Mouse (Mus musculus): Measurements from ENCODE around the gene Gm6034. TPM values are rescaled to one million over a fixed set of nuclear protein-coding genes. Genes with fewer than 3 reads are reported as not detected.

Gm6034 gene
- total RNA-seq, 1 experiment, result 0.18 TPM

GRCm38 (mm10) chr17:36014977-36015376, 27.8 kb upstream of the Gm6034 start:
- no peak for DNase-seq (ENCODE audit: low read depth, low spot score)
- Histone ChIP-seq H3K4me1 (ENCODE audit: control insufficient read depth in 2 of 2, insufficient read depth in 2 of 2, low read length in 2 of 2, poor library complexity in 1 of 2) (peaks cover 0 to 8% of the 10 kb centered on the region in 2 experiments; a peak in 1 of 4 replicates), H3K27ac (ENCODE audit: insufficient read depth, low read depth, low read length, poor library complexity, severe bottlenecking) (no peak overlapping the region), H3K9ac (ENCODE audit: insufficient read depth, low read depth, low read length, poor library complexity, severe bottlenecking) (no peak overlapping the region), H3K9me3 (ENCODE audit: control insufficient read depth, insufficient read depth, low read depth, low read length) (no peaks in the 10 kb centered on the region), H3K36me3 (ENCODE audit: control insufficient read depth, insufficient read depth, low read length, poor library complexity, severe bottlenecking) (peaks cover 7% of the 10 kb centered on the region), H3K4me3 (ENCODE audit: insufficient read depth in 1 of 2, low read depth in 1 of 2, low read length in 2 of 2, poor library complexity in 1 of 2, severe bottlenecking in 1 of 2) (no peak overlapping the region)
- in situ Hi-C loops (cut with MboI; ENCODE audit: low sequenced_read_pairs in 2 of 2, unreplicated experiment in 2 of 2), result no loop called here
- TF ChIP-seq ZNF384 (IDR thresholded peaks at IDR 0.05; ENCODE audit: low read depth, low read length) (no peak), ZC3H11A (IDR thresholded peaks at IDR 0.05; ENCODE audit: borderline replicate concordance, low read depth, low read length) (no peak), HCFC1 (IDR thresholded peaks at IDR 0.05; ENCODE audit: borderline replicate concordance, insufficient read depth, low read length) (no peak), CHD2 (IDR thresholded peaks at IDR 0.05; ENCODE audit: low read depth, low read length) (no peak), MAFK (IDR thresholded peaks at IDR 0.05; ENCODE audit: insufficient read depth, low read depth, low read length) (no peak)

GRCm38 (mm10) chr17:36017046-36017445, 25.7 kb upstream of the Gm6034 start:
- H3K9ac ChIP-seq (ENCODE audit: insufficient read depth, low read depth, low read length, poor library complexity, severe bottlenecking), result no peak overlapping the region; the same call in 1 of the 2 replicates
- H3K4me1 ChIP-seq (ENCODE audit: control insufficient read depth in 2 of 2, insufficient read depth in 2 of 2, low read length in 2 of 2, poor library complexity in 1 of 2), result peaks cover 0 to 13% of the 10 kb centered on the region in 2 experiments; a peak in 1 of 4 replicates
- no peak overlapping the region for H3K27ac ChIP-seq (ENCODE audit: insufficient read depth, low read depth, low read length, poor library complexity, severe bottlenecking)
- H3K36me3 ChIP-seq (ENCODE audit: control insufficient read depth, insufficient read depth, low read length, poor library complexity, severe bottlenecking), result peaks cover 10% of the 10 kb centered on the region
- no peaks in the 10 kb centered on the region for H3K9me3 ChIP-seq (ENCODE audit: control insufficient read depth, insufficient read depth, low read depth, low read length)
- DNase-seq (ENCODE audit: low read depth, low spot score), result no peak
- TF ChIP-seq ZNF384 (IDR thresholded peaks at IDR 0.05; ENCODE audit: low read depth, low read length), result no peak
- no peak for TF ChIP-seq HCFC1 (IDR thresholded peaks at IDR 0.05; ENCODE audit: borderline replicate concordance, insufficient read depth, low read length)
- TF ChIP-seq MAFK (IDR thresholded peaks at IDR 0.05; ENCODE audit: insufficient read depth, low read depth, low read length), result no peak
- TF ChIP-seq ZC3H11A (IDR thresholded peaks at IDR 0.05; ENCODE audit: borderline replicate concordance, low read depth, low read length), result no peak
- TF ChIP-seq CHD2 (IDR thresholded peaks at IDR 0.05; ENCODE audit: low read depth, low read length), result no peak
- H3K4me3 ChIP-seq (ENCODE audit: insufficient read depth in 1 of 2, low read depth in 1 of 2, low read length in 2 of 2, poor library complexity in 1 of 2, severe bottlenecking in 1 of 2), result no peak overlapping the region
- in situ Hi-C loops (cut with MboI; ENCODE audit: low sequenced_read_pairs in 2 of 2, unreplicated experiment in 2 of 2), result no loop called here

GRCm38 (mm10) chr17:36018979-36019378, 23.8 kb upstream of the Gm6034 start:
- H3K9me3 ChIP-seq (ENCODE audit: control insufficient read depth, insufficient read depth, low read depth, low read length), result no peaks in the 10 kb centered on the region
- DNase-seq (ENCODE audit: low read depth, low spot score), result no peak
- no peak for TF ChIP-seq ZC3H11A (IDR thresholded peaks at IDR 0.05; ENCODE audit: borderline replicate concordance, low read depth, low read length)
- in situ Hi-C loops (cut with MboI; ENCODE audit: low sequenced_read_pairs in 2 of 2, unreplicated experiment in 2 of 2), result no loop called here
- no peak overlapping the region for H3K4me3 ChIP-seq (ENCODE audit: insufficient read depth in 1 of 2, low read depth in 1 of 2, low read length in 2 of 2, poor library complexity in 1 of 2, severe bottlenecking in 1 of 2)
- no peak overlapping the region for H3K9ac ChIP-seq (ENCODE audit: insufficient read depth, low read depth, low read length, poor library complexity, severe bottlenecking)
- peaks cover 10% of the 10 kb centered on the region for H3K36me3 ChIP-seq (ENCODE audit: control insufficient read depth, insufficient read depth, low read length, poor library complexity, severe bottlenecking)
- no peak overlapping the region for H3K27ac ChIP-seq (ENCODE audit: insufficient read depth, low read depth, low read length, poor library complexity, severe bottlenecking)
- peaks cover 0 to 18% of the 10 kb centered on the region in 2 experiments; a peak in 2 of 4 replicates for H3K4me1 ChIP-seq (ENCODE audit: control insufficient read depth in 2 of 2, insufficient read depth in 2 of 2, low read length in 2 of 2, poor library complexity in 1 of 2)

- TF ChIP-seq ZC3H11A (IDR thresholded peaks at IDR 0.05; ENCODE audit: borderline replicate concordance, low read depth, low read length), result no peak
- TF ChIP-seq CHD2 (IDR thresholded peaks at IDR 0.05; ENCODE audit: low read depth, low read length), result no peak
- no peak for TF ChIP-seq HCFC1 (IDR thresholded peaks at IDR 0.05; ENCODE audit: borderline replicate concordance, insufficient read depth, low read length)
- no peak for TF ChIP-seq MAFK (IDR thresholded peaks at IDR 0.05; ENCODE audit: insufficient read depth, low read depth, low read length)
- no peak for TF ChIP-seq ZNF384 (IDR thresholded peaks at IDR 0.05; ENCODE audit: low read depth, low read length)
- no peak overlapping the region for H3K4me3 ChIP-seq (ENCODE audit: insufficient read depth in 1 of 2, low read depth in 1 of 2, low read length in 2 of 2, poor library complexity in 1 of 2, severe bottlenecking in 1 of 2)
- in situ Hi-C loops (cut with MboI; ENCODE audit: low sequenced_read_pairs in 2 of 2, unreplicated experiment in 2 of 2), result no loop called here
Observed at GRCm38 (mm10) chr17:36019519-36019918, 23.2 kb upstream of the Gm6034 start.

More at GRCm38 (mm10) chr17:36019519-36019918, 23.2 kb upstream of the Gm6034 start:
- H3K9ac ChIP-seq (ENCODE audit: insufficient read depth, low read depth, low read length, poor library complexity, severe bottlenecking), result no peak overlapping the region
- H3K9me3 ChIP-seq (ENCODE audit: control insufficient read depth, insufficient read depth, low read depth, low read length), result no peaks in the 10 kb centered on the region
- peaks cover 8% of the 10 kb centered on the region for H3K36me3 ChIP-seq (ENCODE audit: control insufficient read depth, insufficient read depth, low read length, poor library complexity, severe bottlenecking)
- H3K27ac ChIP-seq (ENCODE audit: insufficient read depth, low read depth, low read length, poor library complexity, severe bottlenecking), result no peak overlapping the region
- no peak for DNase-seq (ENCODE audit: low read depth, low spot score)
- peaks cover 0 to 21% of the 10 kb centered on the region in 2 experiments; a peak in 2 of 4 replicates for H3K4me1 ChIP-seq (ENCODE audit: control insufficient read depth in 2 of 2, insufficient read depth in 2 of 2, low read length in 2 of 2, poor library complexity in 1 of 2)
